Mouse (Mus musculus) heart, embryonic 16.5 days (tissue): ENCODE data around the gene Cers5. TPM values are rescaled to one million over a fixed set of nuclear protein-coding genes. Genes with fewer than 3 reads are reported as not detected.
"Not testable (repeated sequence)": the region's sequence is repeated elsewhere in the genome, so short reads cannot be mapped to it uniquely, and the experiment has no call there.

ENCODE experiments used
- ATAC-seq: fragments of 200-750 bp; cut with Nextera tagmentation; replicated peaks from 2 replicates; pipeline ENCODE4 v1.8.0; 2017; ENCODE audit warnings: moderate number of reproducible peaks; ENCODE audit not compliant: insufficient read depth, low FRiP score; ENCODE audit errors: extremely low read depth
- H3K27ac ChIP-seq: fragments of 300-500 bp; sonication (generic); 2 replicates; pipeline ENCODE4 v1.5.1; 2014; ENCODE audit warnings: mild to moderate bottlenecking, low read length, control low read depth, moderate library complexity
- H3K27me3 ChIP-seq: fragments of 300-500 bp; sonication (generic); 2 replicates; pipeline ENCODE4 v1.6.1; 2014; ENCODE audit warnings: low read length, mixed read lengths; ENCODE audit not compliant: control insufficient read depth, insufficient read depth
- H3K36me3 ChIP-seq: fragments of 300-500 bp; sonication (generic); 2 replicates; pipeline ENCODE4 v1.6.1; 2014; ENCODE audit not compliant: control insufficient read depth, insufficient read depth
- H3K4me1 ChIP-seq: fragments of 300-500 bp; sonication (generic); 2 replicates; pipeline ENCODE4 v1.6.1; 2014; ENCODE audit warnings: low read length, mixed read lengths; ENCODE audit not compliant: control insufficient read depth, insufficient read depth
- H3K4me2 ChIP-seq: fragments of 300-500 bp; sonication (generic); 2 replicates; pipeline ENCODE4 v1.6.1; 2014; ENCODE audit warnings: low read depth, mild to moderate bottlenecking, control low read depth, low read length
- H3K4me3 ChIP-seq: fragments of 300-500 bp; sonication (generic); 2 replicates; pipeline ENCODE4 v1.5.1; 2014; ENCODE audit warnings: mild to moderate bottlenecking, control low read depth, low read length
- H3K9ac ChIP-seq: fragments of 300-500 bp; sonication (generic); 2 replicates; pipeline ENCODE4 v1.6.1; 2014; ENCODE audit warnings: low read length, control low read depth
- H3K9me3 ChIP-seq: fragments of 300-500 bp; sonication (generic); replicated peaks from 2 replicates; pipeline ENCODE4 v1.6.1; 2016; ENCODE audit warnings: low read length; ENCODE audit not compliant: control insufficient read depth
- WGBS: fragments of 180-500 bp; shearing (Covaris S2); extraction: QIAGEN DNeasy Blood & Tissue Kit; methylation state at CpG from one replicate; pipeline ENCODE4 v1.1.7; 2014; 5-methylcytosine and 5-hydroxymethylcytosine counted together
- polyA plus RNA-seq: library from polyadenylated mRNA; unstranded; fragments of >200 nt; fragmentation: Nextera tagmentation; extraction: Ambion mirVana; gene quantifications from 2 replicates; pipeline ENCODE4 v1.2.1, GENCODE M21; 2015

Cers5 gene
- polyA plus RNA-seq, result 50.7 and 51.6 TPM in 2 replicates

DNA sequence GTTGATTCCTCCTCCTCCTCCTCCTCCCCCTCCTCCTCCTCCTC is at the start of gene Cers5:
Gene Cers5 (minus strand): TSS at position 5 of the 44 bp plus-strand sequence.
- Histone ChIP-seq H3K4me2 (peak within 1 kb of the TSS; percentile 73), H3K4me3 (peak within 1 kb of the TSS; percentile 69), H3K27ac (peak within 1 kb of the TSS; percentile 80), H3K9ac (peak within 1 kb of the TSS; percentile 86)
- not testable (repeated sequence) for H3K4me1 ChIP-seq, H3K9me3 ChIP-seq, H3K27me3 ChIP-seq, ATAC-seq, H3K36me3 ChIP-seq

- Histone ChIP-seq H3K4me2 (peak overlapping the region; percentile 81), H3K27ac (peak overlapping the region; percentile 92), H3K4me3 (peak overlapping the region; percentile 63), H3K36me3 (peaks cover 12% of the 10 kb centered on the region), H3K9ac (peak overlapping the region; percentile 84), H3K9me3 (peaks cover 3% of the 10 kb centered on the region; the same call in 1 of the 2 replicates), H3K4me1 (peaks cover 14% of the 10 kb centered on the region), H3K27me3 (no peaks in the 10 kb centered on the region)
- ATAC-seq, result peak; percentile 74
- 12% methylated on average over 14 of the region's 14 CpGs for WGBS
Observed at GRCm38 (mm10) chr15:99819621-99820279, 47.1 kb upstream of the Cers5 start.

- ATAC-seq, result 0 out of 2 replicates have a peak, but pooled peaks have one; percentile 6
- peak overlapping the region; percentile 81 for H3K4me2 ChIP-seq
- H3K9ac ChIP-seq, result peak overlapping the region; percentile 84
- peak overlapping the region; percentile 92 for H3K27ac ChIP-seq
- H3K4me3 ChIP-seq, result peak overlapping the region; percentile 63
- WGBS, result 11% methylated on average over 6 of the region's 6 CpGs
- peaks cover 12% of the 10 kb centered on the region for H3K36me3 ChIP-seq
- H3K27me3 ChIP-seq, result no peaks in the 10 kb centered on the region
- peaks cover 3% of the 10 kb centered on the region; the same call in 1 of the 2 replicates for H3K9me3 ChIP-seq
- H3K4me1 ChIP-seq, result peaks cover 14% of the 10 kb centered on the region
Observed at GRCm38 (mm10) chr15:99819109-99819440, 46.4 kb upstream of the Cers5 start.

DNA sequence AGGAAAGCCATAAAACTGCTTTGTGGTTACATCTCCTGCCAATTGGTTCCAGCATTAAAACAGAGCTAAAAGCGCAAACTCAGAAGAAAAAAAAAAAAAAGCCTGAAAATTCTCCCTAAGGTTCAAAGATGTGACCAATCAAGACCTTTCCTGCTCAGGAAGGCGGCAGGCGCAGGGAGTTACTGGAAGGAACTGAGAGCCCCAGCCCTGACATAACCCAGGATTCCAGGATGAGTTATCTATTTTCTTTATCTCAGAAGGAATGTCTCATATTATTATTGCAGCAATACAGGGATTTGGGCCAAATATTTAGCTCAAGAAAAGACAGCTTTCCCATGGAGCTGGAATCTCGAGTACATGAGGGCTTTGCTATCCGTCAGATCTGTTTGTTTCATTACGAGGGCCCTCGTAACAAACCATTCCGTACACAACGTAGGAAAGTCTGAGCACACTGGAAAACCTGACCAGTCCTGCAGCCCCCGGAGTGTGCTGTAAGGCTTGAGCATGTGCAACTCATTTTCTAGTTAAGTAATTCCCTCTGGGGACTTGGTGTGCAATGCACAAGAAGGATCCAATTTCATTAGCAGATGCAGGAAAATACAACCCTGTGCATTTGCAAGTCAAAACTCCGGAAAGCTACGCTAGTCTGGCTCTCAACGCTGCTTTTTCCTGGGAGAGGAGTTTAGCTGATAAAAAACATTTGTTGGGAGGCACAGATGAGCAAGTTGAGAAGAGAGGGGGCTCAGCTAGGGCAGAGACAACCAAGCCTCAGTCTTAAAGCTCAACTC is 45.8 kb upstream of the Cers5 start:
- peak; percentile 53 for ATAC-seq

DNA sequence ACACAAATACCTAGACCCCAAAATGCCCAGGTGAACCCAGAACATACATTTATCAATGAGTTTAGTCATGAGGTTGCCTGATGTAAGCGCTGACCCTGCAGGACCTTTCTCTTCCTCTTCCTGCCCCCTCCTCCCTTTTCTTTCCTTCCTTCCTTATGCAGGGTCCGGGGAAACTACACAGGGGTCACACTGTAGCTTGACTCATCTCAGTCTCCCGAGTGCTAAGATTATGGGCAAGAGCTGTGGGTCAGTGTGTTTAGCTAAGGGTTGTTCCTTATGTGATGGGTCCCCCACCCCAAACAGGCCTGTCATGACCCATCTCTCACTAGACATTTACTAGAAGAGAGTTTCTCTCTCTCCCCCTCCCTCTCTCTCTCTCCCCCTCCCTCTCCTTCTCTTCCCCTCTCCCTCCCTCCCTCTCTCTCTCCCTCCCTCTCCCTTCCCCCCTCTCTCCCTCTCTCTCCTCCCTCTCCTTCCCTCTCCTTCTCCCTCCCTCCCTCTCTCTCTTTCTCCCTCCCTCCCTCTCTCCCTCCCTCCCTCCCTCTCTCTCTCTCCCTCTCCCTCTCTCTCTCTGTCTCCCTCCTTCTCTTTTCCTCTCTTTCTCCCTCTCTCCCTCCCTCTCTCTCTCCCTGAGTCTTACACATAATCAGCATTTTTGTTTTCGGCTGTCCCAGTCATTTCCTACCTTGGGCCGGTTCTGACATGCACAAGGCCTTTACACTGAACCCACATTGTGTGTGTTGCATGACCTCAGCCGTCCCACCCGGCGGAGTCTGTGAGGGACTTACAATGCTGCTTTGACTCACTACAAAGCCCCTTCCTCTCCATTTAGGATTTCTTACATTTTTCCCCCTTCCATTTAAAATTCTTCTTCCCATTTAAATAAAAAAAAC is 44.9 kb upstream of the Cers5 start:
- Histone ChIP-seq H3K4me3 (peak overlapping the region; percentile 63), H3K36me3 (peaks cover 12% of the 10 kb centered on the region), H3K9me3 (peaks cover 3% of the 10 kb centered on the region; the same call in 1 of the 2 replicates), H3K4me2 (peak overlapping the region; percentile 81), H3K9ac (peak overlapping the region; percentile 84), H3K27ac (peak overlapping the region; percentile 92), H3K4me1 (peaks cover 14% of the 10 kb centered on the region), H3K27me3 (no peaks in the 10 kb centered on the region)
- 37% methylated on average over 8 of the region's 8 CpGs for WGBS
- no peak for ATAC-seq

More for the DNA sequence above, 45.8 kb upstream of the Cers5 start:
- Histone ChIP-seq H3K9me3 (peaks cover 3% of the 10 kb centered on the region; the same call in 1 of the 2 replicates), H3K4me2 (peak overlapping the region; percentile 81), H3K4me1 (peaks cover 14% of the 10 kb centered on the region), H3K9ac (peak overlapping the region; percentile 84), H3K27ac (peak overlapping the region; percentile 92), H3K36me3 (peaks cover 12% of the 10 kb centered on the region), H3K4me3 (peak overlapping the region; percentile 63), H3K27me3 (no peaks in the 10 kb centered on the region)
- WGBS, result 18% methylated on average over 13 of the region's 13 CpGs

GRCm38 (mm10) chr15:99815999-99816398 is 43.3 kb upstream of the Cers5 start:
- Histone ChIP-seq H3K4me3 (no peak overlapping the region), H3K27ac (no peak overlapping the region), H3K36me3 (peaks cover 12% of the 10 kb centered on the region), H3K27me3 (no peaks in the 10 kb centered on the region), H3K9ac (no peak overlapping the region), H3K4me2 (no peak overlapping the region), H3K4me1 (peaks cover 16% of the 10 kb centered on the region), H3K9me3 (peaks cover 3% of the 10 kb centered on the region; the same call in 1 of the 2 replicates)
- no peak for ATAC-seq
- WGBS, result 96% methylated on average over 4 of the region's 4 CpGs

- WGBS, result 86% methylated on average over 24 of the region's 24 CpGs
- ATAC-seq, result no peak
- no peak overlapping the region for H3K27ac ChIP-seq
- H3K27me3 ChIP-seq, result no peaks in the 10 kb centered on the region
- H3K4me3 ChIP-seq, result no peak overlapping the region
- H3K36me3 ChIP-seq, result peaks cover 12% of the 10 kb centered on the region
- peaks cover 3% of the 10 kb centered on the region; the same call in 1 of the 2 replicates for H3K9me3 ChIP-seq
- H3K9ac ChIP-seq, result no peak overlapping the region
- no peak overlapping the region for H3K4me2 ChIP-seq
- H3K4me1 ChIP-seq, result 0 out of 2 replicates have a peak, but pooled peaks cover 11% of the 10 kb centered on the region
Observed at GRCm38 (mm10) chr15:99814554-99815260, 42.0 kb upstream of the Cers5 start.

- H3K4me1 ChIP-seq, result peaks cover 11% of the 10 kb centered on the region; the same call in 1 of the 2 replicates
- H3K4me3 ChIP-seq, result no peak overlapping the region
- peaks cover 12% of the 10 kb centered on the region for H3K36me3 ChIP-seq
- peaks cover 3% of the 10 kb centered on the region; the same call in 1 of the 2 replicates for H3K9me3 ChIP-seq
- ATAC-seq, result no peak
- WGBS, result 91% methylated on average over 6 of the region's 6 CpGs
- H3K27ac ChIP-seq, result no peak overlapping the region
- no peak overlapping the region for H3K4me2 ChIP-seq
- no peaks in the 10 kb centered on the region for H3K27me3 ChIP-seq
- H3K9ac ChIP-seq, result no peak overlapping the region
Observed at GRCm38 (mm10) chr15:99813639-99814038, 41.0 kb upstream of the Cers5 start.
